Mouse (Mus musculus) thymus, postnatal 0 days (tissue): ENCODE measurements around the gene Sphk2. TPM values are rescaled to one million over a fixed set of nuclear protein-coding genes. Genes with fewer than 3 reads are reported as not detected.

Experiments used
- DNase-seq: peaks from one replicate; pipeline ENCODE4 v3.0.0-alpha.2; 2015; ENCODE audit warnings: low spot score
- polyA plus RNA-seq: library from polyadenylated mRNA; unstranded; fragments of >200 nt; fragmentation: Nextera tagmentation; extraction: Ambion mirVana; gene quantifications from 2 replicates; pipeline ENCODE4 v1.2.1, GENCODE M21; 2015

Gene Sphk2
- polyA plus RNA-seq, 1 experiment from 2014 or later = 19.8 TPM

GRCm38 (mm10) chr7:45660746-45661478 lies 56.9 kb downstream of the Sphk2 start:
- no peak for DNase-seq

Other genes with a start within 250 kb of the Sphk2 start
- gene Tulp2, start 236.1 kb downstream of the Sphk2 start, polyA plus RNA-seq = 2.6 and 2.8 TPM in 2 replicates
- not detected in 2 replicates for gene Gm45808, start 231.2 kb downstream of the Sphk2 start, polyA plus RNA-seq
- gene Dhdh, start 229.2 kb downstream of the Sphk2 start, polyA plus RNA-seq = 1.1 and 1.5 TPM in 2 replicates
- gene Nucb1, start 207.6 kb downstream of the Sphk2 start, polyA plus RNA-seq = 110 and 111 TPM in 2 replicates
- gene Ppp1r15a, start 191.7 kb downstream of the Sphk2 start, polyA plus RNA-seq = 16.2 and 17.2 TPM in 2 replicates
- 3.3 and 4.6 TPM in 2 replicates for gene Plekha4, start 191.7 kb downstream of the Sphk2 start, polyA plus RNA-seq
- gene Hsd17b14, start 163.1 kb downstream of the Sphk2 start, polyA plus RNA-seq = 1.1 and 1.2 TPM in 2 replicates
- gene Bcat2, start 147.8 kb downstream of the Sphk2 start, polyA plus RNA-seq = 86.5 and 87.3 TPM in 2 replicates
- 17.5 and 20.5 TPM in 2 replicates for gene Fgf21, start 102.5 kb downstream of the Sphk2 start, polyA plus RNA-seq
- gene Fut1, start 100.7 kb downstream of the Sphk2 start, polyA plus RNA-seq = 1.4 and 3.2 TPM in 2 replicates
- gene Izumo1, start 96.2 kb downstream of the Sphk2 start, polyA plus RNA-seq = 0.08 and 0.16 TPM in 2 replicates
- 2.9 and 4.4 TPM in 2 replicates for gene Rasip1, start 90.5 kb downstream of the Sphk2 start, polyA plus RNA-seq
- 1.6 and 1.9 TPM in 2 replicates for gene Mamstr, start 78.0 kb downstream of the Sphk2 start, polyA plus RNA-seq
- gene Fut2, start 51.6 kb downstream of the Sphk2 start, polyA plus RNA-seq = 0.44 and 0.52 TPM in 2 replicates
- 0.73 and 0.76 TPM in 2 replicates for gene Ntn5, start 34.0 kb downstream of the Sphk2 start, polyA plus RNA-seq
- gene Sec1, start 23.6 kb downstream of the Sphk2 start, polyA plus RNA-seq = 0.30 and 0.53 TPM in 2 replicates
- gene Car11, start 18.2 kb downstream of the Sphk2 start, polyA plus RNA-seq = 0.35 and 0.36 TPM in 2 replicates
- gene Dbp, start 12.9 kb downstream of the Sphk2 start, polyA plus RNA-seq = 10.6 and 13.4 TPM in 2 replicates
- 1,315 and 1,426 TPM in 2 replicates for gene Rpl18, start 2.5 kb downstream of the Sphk2 start, polyA plus RNA-seq
- 0.50 and 0.66 TPM in 2 replicates for gene Fam83e, start 3.2 kb upstream of the Sphk2 start, polyA plus RNA-seq
- not detected in 2 replicates for gene Spaca4, start 7.8 kb upstream of the Sphk2 start, polyA plus RNA-seq
- not detected in 2 replicates for gene Lmtk3, start 65.7 kb upstream of the Sphk2 start, polyA plus RNA-seq
- 4.1 and 5.8 TPM in 2 replicates for gene Sult2b1, start 66.7 kb upstream of the Sphk2 start, polyA plus RNA-seq
- 96.3 and 98.0 TPM in 2 replicates for gene Cyth2, start 96.6 kb upstream of the Sphk2 start, polyA plus RNA-seq
- 0.10 and 0.31 TPM in 2 replicates for gene Kcnj14, start 106.8 kb upstream of the Sphk2 start, polyA plus RNA-seq
- 48.7 and 50.8 TPM in 2 replicates for gene Grwd1, start 112.9 kb upstream of the Sphk2 start, polyA plus RNA-seq
- gene Kdelr1, start 154.8 kb upstream of the Sphk2 start, polyA plus RNA-seq = 35.8 and 38.7 TPM in 2 replicates
- gene Grin2d, start 160.4 kb upstream of the Sphk2 start, polyA plus RNA-seq = 0.13 and 0.23 TPM in 2 replicates
- gene Syngr4, start 178.7 kb upstream of the Sphk2 start, polyA plus RNA-seq = 1.4 and 1.5 TPM in 2 replicates
- gene Tmem143, start 178.9 kb upstream of the Sphk2 start, polyA plus RNA-seq = 4.3 and 4.6 TPM in 2 replicates
- gene Emp3, start 203.4 kb upstream of the Sphk2 start, polyA plus RNA-seq = 262 and 266 TPM in 2 replicates
- 2.3 and 2.6 TPM in 2 replicates for gene Ccdc114, start 206.1 kb upstream of the Sphk2 start, polyA plus RNA-seq